Mouse (Mus musculus) CH12F3 (cell line): Measurements from ENCODE around the gene Rph3a.

Experiments
- in situ Hi-C: fragments of 300-500 bp; cut with MboI; formaldehyde crosslinking; loops from 2 replicates; pipeline ENCODE4 v1.14.3; 2020; ENCODE audit warnings: low sequenced_read_pairs

Gene Rph3a

GRCm38 (mm10) chr5:121009811-121010569 is at the start of gene Rph3a:
Gene Rph3a, minus strand, starts transcription at chr5:121010092.
- in situ Hi-C loops: no loop called here

- in situ Hi-C loops: no loop called here
Measured at GRCm38 (mm10) chr5:121058261-121058660, 48.4 kb upstream of the Rph3a start.

GRCm38 (mm10) chr5:121053886-121054285 is 44.0 kb upstream of the Rph3a start:
- in situ Hi-C loops: no loop called here

GRCm38 (mm10) chr5:121041791-121042190 is 31.9 kb upstream of the Rph3a start:
- in situ Hi-C loops: no loop called here

GRCm38 (mm10) chr5:121039465-121039864 is 29.6 kb upstream of the Rph3a start:
- in situ Hi-C loops: no loop called here

GRCm38 (mm10) chr5:121030161-121030560 is 20.3 kb upstream of the Rph3a start:
- in situ Hi-C loops: no loop called here

- in situ Hi-C loops: no loop called here
Measured at GRCm38 (mm10) chr5:121019505-121019904, 9.6 kb upstream of the Rph3a start.

- in situ Hi-C loops: no loop called here
Measured at GRCm38 (mm10) chr5:121017699-121018098, 7.8 kb upstream of the Rph3a start.

GRCm38 (mm10) chr5:121016405-121016804 is 6.5 kb upstream of the Rph3a start:
- in situ Hi-C loops: no loop called here

GRCm38 (mm10) chr5:121014496-121014895 is 4.6 kb upstream of the Rph3a start:
- in situ Hi-C loops: no loop called here

GRCm38 (mm10) chr5:121011962-121012361 is 2.1 kb upstream of the Rph3a start:
- in situ Hi-C loops: no loop called here

GRCm38 (mm10) chr5:121009406-121009805 is 486 bp downstream of the Rph3a start:
- in situ Hi-C loops: no loop called here

GRCm38 (mm10) chr5:121008411-121009239 is 1.3 kb downstream of the Rph3a start:
- in situ Hi-C loops: no loop called here

- in situ Hi-C loops: no loop called here
Measured at GRCm38 (mm10) chr5:121007563-121007962, 2.3 kb downstream of the Rph3a start.

- in situ Hi-C loops: no loop called here
Measured at GRCm38 (mm10) chr5:121007130-121007529, 2.8 kb downstream of the Rph3a start.

GRCm38 (mm10) chr5:121006176-121006575 is 3.7 kb downstream of the Rph3a start:
- in situ Hi-C loops: no loop called here

GRCm38 (mm10) chr5:121003781-121004180 is 6.1 kb downstream of the Rph3a start:
- in situ Hi-C loops: no loop called here

GRCm38 (mm10) chr5:120999573-120999972 is 10.3 kb downstream of the Rph3a start:
- in situ Hi-C loops: no loop called here

- in situ Hi-C loops: no loop called here
Measured at GRCm38 (mm10) chr5:120988373-120988772, 21.5 kb downstream of the Rph3a start.

GRCm38 (mm10) chr5:120983029-120983428 is 26.9 kb downstream of the Rph3a start:
- in situ Hi-C loops: no loop called here

GRCm38 (mm10) chr5:120981211-120981610 is 28.7 kb downstream of the Rph3a start:
- in situ Hi-C loops: no loop called here

- in situ Hi-C loops: no loop called here
Measured at GRCm38 (mm10) chr5:120980116-120980515, 29.8 kb downstream of the Rph3a start.
